Mouse (Mus musculus) liver, adult 2 months (tissue): ENCODE measurements around the gene Dtd2.

Experiments used
- CTCF ChIP-seq: fragments of 200-500 bp; IDR thresholded peaks from 2 replicates; pipeline ENCODE4 v1.5.1; 2011; ENCODE audit warnings: low read depth, low read length, control low read depth
- POLR2A ChIP-seq: fragments of 200-500 bp; IDR thresholded peaks from 2 replicates; pipeline ENCODE4 v1.6.1; 2011; ENCODE audit warnings: low read length, control low read depth; ENCODE audit not compliant: insufficient read depth; ENCODE audit errors: extremely low read depth

- TF ChIP-seq CTCF (no peak), POLR2A (no peak)
Observed at GRCm38 (mm10) chr12:51998366-51998932, 7.9 kb downstream of the Dtd2 start.
